Mouse (Mus musculus): ENCODE measurements at regions not wholly inside any gene's neighbourhood (a gene's known extent, or its start where the extent isn't known, plus 50 kb on each side); places are given as distances from the start of the nearest gene placed in this dataset.

DNA sequence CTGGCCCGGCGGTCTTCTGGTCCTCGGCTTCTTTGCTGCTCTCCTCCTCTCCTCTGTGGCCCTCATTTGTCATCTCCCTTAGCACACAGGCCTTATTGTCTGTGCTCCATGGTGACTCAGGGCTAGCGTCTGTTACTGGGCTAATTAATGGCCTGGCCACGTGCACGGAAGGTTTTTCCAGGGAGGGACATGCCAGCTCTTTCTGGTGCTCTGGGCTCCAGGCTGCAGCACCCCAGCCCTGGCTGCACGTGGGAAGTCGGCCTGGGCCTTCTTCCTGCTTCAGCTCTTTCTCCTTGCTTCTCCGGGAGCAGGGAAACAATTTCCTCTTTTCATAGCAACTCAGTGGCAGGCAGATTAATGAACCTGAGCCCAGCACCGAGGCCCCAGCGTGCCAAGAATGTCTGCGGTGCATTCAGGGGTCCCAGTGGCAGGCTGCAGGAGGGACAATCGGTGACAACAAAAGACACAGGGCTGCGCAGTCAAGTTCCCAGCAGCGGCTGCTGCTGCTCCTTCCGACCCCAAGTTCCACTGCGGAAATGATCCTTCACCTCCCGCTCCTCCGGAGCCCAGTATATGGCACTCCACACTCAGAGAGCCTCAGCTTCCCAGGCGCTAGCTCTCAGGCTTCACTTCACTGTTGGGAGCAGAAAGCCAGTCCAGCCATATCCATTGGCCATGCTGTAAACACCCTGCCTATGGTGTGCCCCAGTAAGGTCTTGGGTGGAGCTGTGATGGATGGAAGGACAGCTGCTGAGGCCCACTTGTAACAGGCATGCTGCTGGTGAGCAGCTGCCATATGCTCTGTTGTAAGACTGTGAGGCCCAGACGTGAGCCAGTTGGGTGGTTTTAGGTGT is 257.3 kb upstream of the Habp2 start:
- Histone ChIP-seq H3K27ac (no peak overlapping the region), H3K4me3 (ENCODE audit: insufficient read depth in 1 of 2, low read depth in 2 of 2, low read length in 2 of 2) (no peak overlapping the region), H3K9ac (replicated peaks) (no peak overlapping the region), H3K27me3 (ENCODE audit: control insufficient read depth, insufficient read depth, low read length) (no peaks in the 10 kb centered on the region), H3K4me1 (replicated peaks; ENCODE audit: control insufficient read depth in 2 of 2, insufficient read depth in 2 of 2, low read length in 1 of 2) (no peaks in the 10 kb centered on the region), H3K4me2 (ENCODE audit: low read depth) (no peak overlapping the region), H3K9me3 (ENCODE audit: control insufficient read depth, low read length) (no peaks in the 10 kb centered on the region), H3K36me3 (replicated peaks; ENCODE audit: control insufficient read depth, insufficient read depth, low read depth) (no peaks in the 10 kb centered on the region)
- 35% methylated on average over 21 of the region's 21 CpGs for WGBS (ENCODE audit: insufficient replicate concordance)
- DNase-seq (ENCODE audit: low read depth in 3 of 3, low spot score in 3 of 3) (no peak), ATAC-seq (ENCODE audit: insufficient read depth) (no peak)
- TF ChIP-seq CTCF (IDR thresholded peaks at IDR 0.05; ENCODE audit: low read depth) (no peak), EP300 (IDR thresholded peaks at IDR 0.05; ENCODE audit: low read depth) (no peak)

- H3K4me1 ChIP-seq (replicated peaks; ENCODE audit: control insufficient read depth in 2 of 2, insufficient read depth in 2 of 2, low read length in 1 of 2), result no peaks in the 10 kb centered on the region
- no peak overlapping the region for H3K4me3 ChIP-seq (ENCODE audit: insufficient read depth in 1 of 2, low read depth in 2 of 2, low read length in 2 of 2)
- no peak for ATAC-seq (ENCODE audit: insufficient read depth)
- H3K9me3 ChIP-seq (ENCODE audit: control insufficient read depth, low read length), result no peaks in the 10 kb centered on the region
- H3K9ac ChIP-seq (replicated peaks), result no peak overlapping the region
- DNase-seq (ENCODE audit: low read depth in 3 of 3, low spot score in 3 of 3), result no peak
- no peak overlapping the region for H3K4me2 ChIP-seq (ENCODE audit: low read depth)
- TF ChIP-seq CTCF (IDR thresholded peaks at IDR 0.05; ENCODE audit: low read depth) (no peak), EP300 (IDR thresholded peaks at IDR 0.05; ENCODE audit: low read depth) (no peak)
- no peaks in the 10 kb centered on the region for H3K27me3 ChIP-seq (ENCODE audit: control insufficient read depth, insufficient read depth, low read length)
- WGBS (ENCODE audit: insufficient replicate concordance), result 48% methylated on average over 4 of the region's 4 CpGs
- no peak overlapping the region for H3K27ac ChIP-seq
- no peaks in the 10 kb centered on the region for H3K36me3 ChIP-seq (replicated peaks; ENCODE audit: control insufficient read depth, insufficient read depth, low read depth)
Measured at GRCm38 (mm10) chr19:56030401-56030925, 256.5 kb upstream of the Habp2 start.

DNA sequence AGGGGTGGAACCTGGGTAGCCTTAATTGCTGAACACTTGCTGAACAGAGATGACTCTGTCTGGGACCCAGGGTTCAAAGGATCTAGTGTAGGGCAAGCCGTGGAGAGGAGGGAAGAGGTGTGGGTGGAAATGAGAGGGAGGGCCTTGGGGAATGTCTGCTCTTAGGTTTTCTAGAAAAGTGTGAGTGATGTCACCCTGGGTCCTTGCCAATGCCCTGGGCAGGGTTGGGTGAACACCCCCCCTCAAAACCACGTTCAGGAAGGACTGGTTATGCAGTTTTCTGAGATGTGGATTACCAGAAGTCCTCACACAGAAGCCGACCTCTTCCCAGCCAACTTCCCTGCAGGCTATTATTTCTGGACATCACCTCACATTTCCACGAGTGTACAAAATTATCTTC is 252.4 kb upstream of the Habp2 start:
- ATAC-seq (ENCODE audit: insufficient read depth) (no peak), DNase-seq (ENCODE audit: low read depth in 3 of 3, low spot score in 3 of 3) (no peak)
- no peaks in the 10 kb centered on the region for H3K4me1 ChIP-seq (replicated peaks; ENCODE audit: control insufficient read depth in 2 of 2, insufficient read depth in 2 of 2, low read length in 1 of 2)
- WGBS (ENCODE audit: insufficient replicate concordance), result 30% methylated on average over 4 of the region's 4 CpGs
- H3K9ac ChIP-seq (replicated peaks), result no peak overlapping the region
- H3K27me3 ChIP-seq (ENCODE audit: control insufficient read depth, insufficient read depth, low read length), result no peaks in the 10 kb centered on the region
- H3K4me2 ChIP-seq (ENCODE audit: low read depth), result no peak overlapping the region
- H3K36me3 ChIP-seq (replicated peaks; ENCODE audit: control insufficient read depth, insufficient read depth, low read depth), result no peaks in the 10 kb centered on the region
- no peak overlapping the region for H3K4me3 ChIP-seq (ENCODE audit: insufficient read depth in 1 of 2, low read depth in 2 of 2, low read length in 2 of 2)
- H3K27ac ChIP-seq, result no peak overlapping the region
- no peaks in the 10 kb centered on the region for H3K9me3 ChIP-seq (ENCODE audit: control insufficient read depth, low read length)
- TF ChIP-seq EP300 (IDR thresholded peaks at IDR 0.05; ENCODE audit: low read depth) (no peak), CTCF (IDR thresholded peaks at IDR 0.05; ENCODE audit: low read depth) (no peak)

- no peak for TF ChIP-seq EP300 (IDR thresholded peaks at IDR 0.05; ENCODE audit: low read depth)
- TF ChIP-seq CTCF (IDR thresholded peaks at IDR 0.05; ENCODE audit: low read depth), result no peak
- no peaks in the 10 kb centered on the region for H3K4me1 ChIP-seq (replicated peaks; ENCODE audit: control insufficient read depth in 2 of 2, insufficient read depth in 2 of 2, low read length in 1 of 2)
Measured at GRCm38 (mm10) chr19:56037584-56037983, 249.4 kb upstream of the Habp2 start.

DNA sequence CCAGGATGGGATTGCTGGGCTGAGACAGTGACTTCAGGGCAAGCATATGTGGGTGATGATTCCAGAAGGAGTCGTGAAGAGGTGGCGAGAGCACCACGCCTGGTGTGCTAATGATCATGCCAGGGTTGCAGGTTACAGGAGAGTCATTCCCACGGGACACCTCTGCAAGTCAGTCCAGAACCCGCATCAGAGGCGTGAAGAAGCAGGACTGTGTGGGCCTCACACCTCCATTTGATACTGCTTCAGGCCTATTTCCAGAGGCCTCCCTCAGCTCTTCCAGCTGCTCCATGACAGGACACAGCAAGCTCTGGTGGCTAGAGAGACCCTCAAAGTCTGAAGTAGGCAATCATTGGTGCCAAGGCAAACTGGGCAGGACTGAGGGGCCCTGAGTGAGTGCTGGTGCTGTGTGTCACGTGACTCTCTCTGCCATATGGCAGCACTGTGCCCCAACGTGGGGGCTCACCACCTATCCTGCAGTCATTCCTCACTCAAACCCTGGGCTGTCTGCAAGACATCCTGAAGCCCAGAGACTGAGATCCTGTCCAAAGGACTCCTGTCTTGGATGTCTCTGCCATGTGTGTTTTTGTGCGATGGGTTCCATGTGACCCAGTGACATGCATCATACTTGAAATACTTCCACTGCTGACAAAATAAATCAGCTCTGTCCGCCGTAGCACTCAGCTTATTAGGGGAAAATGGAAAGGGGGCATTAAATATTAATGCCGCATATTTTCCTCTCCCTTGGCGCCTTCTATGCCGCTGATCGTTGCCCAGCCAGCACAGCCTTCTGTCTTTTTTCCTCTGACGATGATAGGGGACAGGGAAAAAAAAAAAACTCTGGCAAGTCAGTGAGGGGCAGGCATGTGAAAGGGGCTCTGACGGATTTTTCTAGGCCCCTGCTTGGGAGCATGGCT is 247.6 kb upstream of the Habp2 start:
- no peak overlapping the region for H3K9ac ChIP-seq (replicated peaks)
- no peak overlapping the region for H3K4me3 ChIP-seq (ENCODE audit: insufficient read depth in 1 of 2, low read depth in 2 of 2, low read length in 2 of 2)
- no peaks in the 10 kb centered on the region for H3K36me3 ChIP-seq (replicated peaks; ENCODE audit: control insufficient read depth, insufficient read depth, low read depth)
- no peak for TF ChIP-seq CTCF (IDR thresholded peaks at IDR 0.05; ENCODE audit: low read depth)
- no peak for TF ChIP-seq EP300 (IDR thresholded peaks at IDR 0.05; ENCODE audit: low read depth)
- no peak for DNase-seq (ENCODE audit: low read depth in 3 of 3, low spot score in 3 of 3)
- no peaks in the 10 kb centered on the region for H3K4me1 ChIP-seq (replicated peaks; ENCODE audit: control insufficient read depth in 2 of 2, insufficient read depth in 2 of 2, low read length in 1 of 2)
- WGBS (ENCODE audit: insufficient replicate concordance), result 61% methylated on average over 17 of the region's 17 CpGs
- no peak overlapping the region for H3K4me2 ChIP-seq (ENCODE audit: low read depth)
- H3K27me3 ChIP-seq (ENCODE audit: control insufficient read depth, insufficient read depth, low read length), result no peaks in the 10 kb centered on the region
- no peak overlapping the region for H3K27ac ChIP-seq
- ATAC-seq (ENCODE audit: insufficient read depth), result no peak
- no peaks in the 10 kb centered on the region for H3K9me3 ChIP-seq (ENCODE audit: control insufficient read depth, low read length)

More at GRCm38 (mm10) chr19:56037584-56037983, 249.4 kb upstream of the Habp2 start:
- no peaks in the 10 kb centered on the region for H3K36me3 ChIP-seq (replicated peaks; ENCODE audit: control insufficient read depth, insufficient read depth, low read depth)
- H3K9me3 ChIP-seq (ENCODE audit: control insufficient read depth, low read length), result no peaks in the 10 kb centered on the region
- DNase-seq (ENCODE audit: low read depth in 3 of 3, low spot score in 3 of 3) (no peak), ATAC-seq (ENCODE audit: insufficient read depth) (no peak)
- no peaks in the 10 kb centered on the region for H3K27me3 ChIP-seq (ENCODE audit: control insufficient read depth, insufficient read depth, low read length)
- WGBS (ENCODE audit: insufficient replicate concordance), result 55% methylated on average over 3 of the region's 3 CpGs
- no peak overlapping the region for H3K9ac ChIP-seq (replicated peaks)
- H3K27ac ChIP-seq, result no peak overlapping the region
- H3K4me3 ChIP-seq (ENCODE audit: insufficient read depth in 1 of 2, low read depth in 2 of 2, low read length in 2 of 2), result no peak overlapping the region
- H3K4me2 ChIP-seq (ENCODE audit: low read depth), result no peak overlapping the region
